Mouse (Mus musculus) inflammation-experienced regulatory T-cells, adult 6 months (primary cell): Measurements from ENCODE around the gene Capn7. TPM values are rescaled to one million over a fixed set of nuclear protein-coding genes. Genes with fewer than 3 reads are reported as not detected.

ENCODE experiments used
- ATAC-seq: one replicate; pipeline ENCODE4 v1.8.0; 2017
- polyA plus RNA-seq, 3 experiments: library from polyadenylated mRNA; unstranded; fragments of 100-300 nt; shearing (Covaris generic); gene quantifications; one replicate each; pipeline ENCODE4 v1.2.1; 2017

Capn7 gene
- 10 to 100 TPM; 18.0 to 20.5 (median 18.9) TPM for polyA plus RNA-seq

DNA sequence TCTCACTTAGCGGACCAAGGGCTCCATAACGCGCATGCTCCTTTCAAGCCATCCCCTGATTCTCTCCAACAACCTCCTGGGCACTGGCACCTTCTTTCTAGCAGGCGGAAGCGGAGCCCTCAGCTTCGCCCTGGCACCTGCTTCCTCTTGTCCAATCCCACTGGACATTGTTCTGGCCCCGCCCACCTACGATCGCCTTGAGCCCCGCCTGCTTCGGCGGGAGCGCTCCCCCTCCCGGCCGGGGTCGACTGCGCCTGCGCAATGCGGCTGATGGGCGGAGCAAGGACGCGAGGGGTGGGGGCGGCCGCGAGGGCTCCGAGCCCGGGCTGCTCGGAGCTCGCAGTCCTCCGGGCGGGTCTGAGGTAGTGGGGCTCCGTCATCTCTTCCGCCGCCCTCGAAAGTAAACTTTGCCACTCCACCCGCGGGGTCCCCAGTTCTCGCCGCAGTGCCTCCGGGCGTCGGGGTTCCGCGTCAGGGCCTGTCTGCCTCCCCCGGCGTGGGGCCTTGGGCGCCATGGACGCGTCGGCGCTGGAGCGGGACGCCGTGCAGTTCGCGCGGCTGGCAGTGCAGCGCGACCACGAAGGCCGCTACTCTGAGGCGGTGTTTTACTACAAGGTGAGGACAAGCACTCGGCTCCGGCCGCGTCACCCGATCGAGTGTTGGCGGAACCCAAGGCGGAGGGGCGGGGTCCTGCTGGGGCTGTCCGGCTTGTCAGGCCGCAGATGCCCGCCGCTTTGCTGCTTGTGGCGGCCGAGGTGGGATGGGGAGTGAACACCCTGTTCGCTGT, at the start of gene Capn7:
TSS of gene Capn7 (plus strand) at position 270 of the 787 bp plus-strand sequence.
- peak; percentile 87 for ATAC-seq

GRCm38 (mm10) chr14:31313192-31313591, 23.2 kb upstream of the Capn7 start:
- ATAC-seq: no peak

- no peak for ATAC-seq
Observed at GRCm38 (mm10) chr14:31316613-31317012, 19.8 kb upstream of the Capn7 start.

GRCm38 (mm10) chr14:31317754-31318153, 18.7 kb upstream of the Capn7 start:
- ATAC-seq: no peak

DNA sequence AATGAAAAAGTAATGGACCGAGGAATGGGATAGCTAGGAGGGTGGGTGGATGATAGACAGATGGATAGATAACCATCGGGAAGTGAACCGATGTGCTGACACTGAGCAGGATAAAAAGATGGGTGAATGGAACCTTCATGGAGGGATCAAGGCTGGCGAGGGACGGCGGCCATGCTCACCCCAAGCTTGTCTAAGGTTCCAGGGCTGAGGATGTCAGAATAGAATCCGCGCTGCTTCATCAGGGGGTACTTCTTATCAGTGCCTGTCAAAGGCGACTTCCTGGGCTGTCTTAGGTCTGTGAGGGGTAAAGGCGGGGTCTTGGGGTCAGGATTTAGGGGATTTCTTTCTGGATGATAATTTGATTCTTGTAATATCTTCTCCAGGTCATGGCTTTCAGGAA, 16.9 kb upstream of the Capn7 start:
- ATAC-seq: no peak

DNA sequence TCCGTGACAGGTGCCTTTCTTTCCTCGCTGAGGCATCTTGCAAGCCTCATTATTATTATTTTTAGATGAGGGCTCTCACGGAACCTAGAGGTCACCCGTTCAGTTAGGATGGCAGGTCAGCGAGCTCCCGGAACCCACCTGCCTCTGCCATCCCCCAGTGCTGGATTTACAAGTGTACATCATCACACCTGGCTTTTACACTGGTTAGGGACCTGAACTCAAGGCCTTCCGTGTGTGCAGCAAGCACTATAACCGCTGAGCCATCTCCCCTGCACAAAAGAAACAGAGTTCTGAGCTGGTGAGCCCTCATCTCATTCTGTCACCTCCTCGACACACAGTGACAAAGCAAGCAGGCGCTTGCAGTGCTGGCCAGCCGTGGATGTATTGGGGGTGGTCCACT, 15.3 kb upstream of the Capn7 start:
- ATAC-seq: no peak

DNA sequence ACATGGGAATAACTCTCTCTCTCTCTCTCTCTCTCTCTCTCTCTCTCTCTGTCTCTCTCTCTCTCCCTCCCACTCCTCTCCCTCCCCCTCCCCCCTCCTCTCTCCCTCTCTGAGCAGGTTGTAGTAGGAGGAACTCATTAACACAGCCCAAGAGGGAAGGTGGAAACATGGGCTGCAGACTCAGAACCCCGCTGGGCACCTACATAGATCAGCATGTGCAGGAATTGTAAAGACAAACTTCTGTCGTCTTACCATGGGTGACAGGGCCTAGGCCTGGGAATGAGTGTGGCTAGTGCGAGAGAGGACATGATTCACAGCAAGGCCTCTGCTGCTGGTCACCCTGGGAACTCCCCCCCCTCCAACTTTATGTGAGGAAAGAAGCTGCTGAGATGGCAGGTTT, 14.2 kb upstream of the Capn7 start:
- no peak for ATAC-seq

GRCm38 (mm10) chr14:31323189-31323588, 13.2 kb upstream of the Capn7 start:
- no peak for ATAC-seq

GRCm38 (mm10) chr14:31323849-31324792, 12.3 kb upstream of the Capn7 start, which contains the start of gene Dnah1:
Gene Dnah1 (minus strand): TSS chr14:31323896.
- peak; percentile 78 for ATAC-seq

DNA sequence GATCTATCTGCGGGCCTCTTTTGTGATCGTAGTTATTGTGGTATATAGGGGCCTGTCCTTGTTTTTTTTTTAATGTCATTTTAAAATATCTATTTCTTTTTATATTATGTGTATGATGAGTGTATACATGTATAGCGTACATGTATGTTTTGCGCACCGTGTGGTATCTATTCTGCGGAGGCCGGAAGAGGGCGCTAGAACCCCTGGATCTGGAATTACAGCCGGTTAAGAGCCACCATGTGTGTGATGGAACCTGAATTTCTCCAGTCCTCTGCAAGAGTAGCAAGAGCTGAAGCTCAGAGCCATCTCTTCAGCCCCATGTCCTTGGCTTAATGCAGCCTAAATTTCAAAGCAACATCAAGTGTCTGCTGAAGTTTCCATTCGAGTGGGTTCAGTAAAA, 11.6 kb upstream of the Capn7 start:
- ATAC-seq: no peak

GRCm38 (mm10) chr14:31325551-31325950, 10.9 kb upstream of the Capn7 start:
- no peak for ATAC-seq

GRCm38 (mm10) chr14:31326770-31327169, 9.7 kb upstream of the Capn7 start:
- no peak for ATAC-seq

- ATAC-seq: no peak
Observed at GRCm38 (mm10) chr14:31327196-31327595, 9.2 kb upstream of the Capn7 start.

- no peak for ATAC-seq
Observed at GRCm38 (mm10) chr14:31327681-31328080, 8.8 kb upstream of the Capn7 start.

DNA sequence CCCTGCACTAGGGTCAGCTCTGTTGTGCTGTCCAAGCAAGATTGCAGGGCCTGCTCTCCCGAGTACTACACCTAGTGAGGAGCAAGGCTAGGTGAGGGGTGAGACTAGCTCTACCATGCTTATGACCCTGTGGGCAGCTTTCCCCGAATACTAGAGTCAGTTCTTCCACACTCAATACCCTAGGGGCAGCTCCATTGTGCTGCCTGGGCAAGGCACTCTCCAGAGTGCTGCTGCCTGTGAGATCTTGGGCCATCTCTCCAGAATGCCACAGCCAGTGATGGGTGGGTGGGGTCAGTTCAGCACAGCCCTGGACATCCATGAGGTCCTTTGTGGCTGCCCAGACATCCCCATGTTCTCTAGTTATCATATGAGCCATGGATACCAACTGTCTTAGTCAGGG, 6.7 kb upstream of the Capn7 start:
- ATAC-seq: no peak

DNA sequence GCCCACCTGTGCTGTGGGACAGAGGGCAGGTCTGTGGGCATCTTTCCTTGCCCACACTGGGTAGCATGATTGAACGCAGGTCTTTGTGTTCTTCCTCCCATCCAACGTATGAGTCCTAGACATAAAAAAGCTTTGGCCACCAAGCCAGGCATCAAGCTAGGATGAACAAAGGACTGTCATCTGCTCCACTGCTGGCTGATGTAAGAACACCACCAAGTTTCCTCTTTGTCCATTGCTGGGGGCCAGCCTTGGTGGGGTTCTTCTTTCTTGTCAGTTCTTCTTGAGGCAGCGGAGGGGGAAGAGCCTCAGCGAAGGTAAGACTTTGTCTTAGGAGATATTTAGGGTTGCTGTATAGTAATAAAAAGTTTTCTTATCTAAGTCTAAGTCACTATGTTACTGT, 5.5 kb upstream of the Capn7 start:
- ATAC-seq: no peak

DNA sequence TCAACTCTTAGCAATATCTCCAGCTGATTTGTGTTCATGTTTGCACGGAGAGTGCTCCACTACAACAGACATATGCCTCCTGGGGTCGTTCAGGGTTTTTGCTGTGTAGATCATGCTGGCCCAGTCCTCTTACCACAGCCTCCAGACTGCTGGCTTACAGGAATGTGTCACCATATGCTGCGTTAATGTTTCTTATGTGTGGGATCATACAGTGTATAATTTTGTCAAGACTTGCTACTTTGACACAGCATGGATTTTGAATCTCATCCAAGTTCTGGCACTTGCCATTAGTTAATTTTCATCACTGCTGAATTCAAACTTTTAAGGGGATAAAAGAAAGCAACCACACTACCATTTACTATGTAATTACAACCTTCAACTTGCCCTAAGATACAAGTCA, 673 bp upstream of the Capn7 start:
- no peak for ATAC-seq

DNA sequence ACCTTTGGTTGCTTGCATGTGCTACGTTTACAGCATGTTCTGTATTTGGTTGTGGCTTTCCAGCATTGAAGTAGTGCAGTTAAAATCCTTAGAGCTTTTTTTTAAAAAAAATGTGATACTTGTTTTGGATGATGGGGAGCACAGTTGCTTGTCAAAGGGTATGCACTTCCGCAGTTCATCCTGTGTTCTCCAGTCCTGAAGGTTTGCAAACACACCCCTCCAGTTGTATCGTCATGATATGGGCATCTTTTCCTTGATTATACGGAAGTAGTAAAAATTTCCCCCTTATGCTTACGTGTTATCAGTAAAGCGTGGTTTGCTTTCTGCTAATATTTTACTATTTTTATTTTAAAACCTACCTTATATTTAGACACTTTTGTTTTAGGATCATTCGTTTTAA, 968 bp downstream of the Capn7 start:
- peak; percentile 26 for ATAC-seq

DNA sequence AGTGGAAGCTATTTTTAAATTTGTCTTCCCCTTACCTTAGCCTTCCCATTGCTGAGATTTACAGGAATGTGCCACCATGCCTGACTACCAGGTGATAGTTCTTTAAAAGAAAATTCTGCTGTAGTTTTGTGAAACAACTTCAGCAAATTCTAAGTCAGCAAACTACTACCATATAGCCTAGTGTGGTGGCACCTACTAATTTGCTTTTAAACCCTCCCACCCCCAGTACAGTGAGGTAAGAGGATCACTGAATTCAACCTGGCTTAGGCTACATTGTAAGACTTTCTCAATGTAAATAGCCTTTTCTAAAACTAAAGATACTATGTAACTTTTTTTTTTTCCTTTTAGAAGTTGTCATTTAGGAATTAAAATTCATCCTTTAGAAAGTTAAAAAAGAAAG, 1.5 kb downstream of the Capn7 start:
- no peak for ATAC-seq

DNA sequence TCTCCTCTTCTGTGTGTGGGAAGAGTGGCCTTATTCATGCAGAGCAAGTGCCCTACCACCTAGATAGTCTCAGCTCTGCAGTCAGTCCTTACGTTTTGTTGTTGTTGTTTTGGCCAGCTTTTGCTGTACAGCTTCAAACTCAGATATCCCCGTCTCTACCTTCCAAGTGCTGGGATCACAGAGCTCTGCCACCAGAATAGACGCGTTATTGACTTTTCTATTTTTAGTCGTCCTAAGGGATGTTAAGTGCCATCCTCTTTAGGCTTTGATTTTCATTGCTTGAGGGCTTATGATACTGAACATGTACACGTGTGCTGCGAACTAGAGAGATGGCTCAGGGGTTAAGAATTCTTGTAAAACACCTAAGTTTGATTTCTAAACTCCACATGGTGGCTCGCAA, 6.8 kb downstream of the Capn7 start:
- no peak for ATAC-seq

DNA sequence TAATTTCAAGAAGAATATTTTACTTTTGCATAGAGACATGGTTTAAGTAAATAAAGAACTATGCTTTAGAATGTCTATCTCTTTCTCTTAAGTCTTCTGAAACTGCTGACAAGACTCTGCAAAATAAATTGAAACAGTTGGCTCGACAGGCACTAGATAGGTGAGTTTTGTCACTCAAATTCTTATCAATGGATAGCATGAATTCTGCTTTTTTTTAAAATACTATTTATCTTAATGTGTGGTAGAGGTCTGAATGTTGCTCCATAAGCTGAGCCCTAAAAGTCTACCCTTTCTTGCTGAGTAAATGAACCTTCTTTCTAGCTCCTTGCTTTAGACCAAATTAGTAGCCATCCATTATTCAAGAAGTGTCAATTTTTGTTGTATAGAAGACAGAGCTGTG, 8.9 kb downstream of the Capn7 start:
- ATAC-seq: no peak

GRCm38 (mm10) chr14:31362236-31362635, 25.8 kb downstream of the Capn7 start:
- no peak for ATAC-seq

DNA sequence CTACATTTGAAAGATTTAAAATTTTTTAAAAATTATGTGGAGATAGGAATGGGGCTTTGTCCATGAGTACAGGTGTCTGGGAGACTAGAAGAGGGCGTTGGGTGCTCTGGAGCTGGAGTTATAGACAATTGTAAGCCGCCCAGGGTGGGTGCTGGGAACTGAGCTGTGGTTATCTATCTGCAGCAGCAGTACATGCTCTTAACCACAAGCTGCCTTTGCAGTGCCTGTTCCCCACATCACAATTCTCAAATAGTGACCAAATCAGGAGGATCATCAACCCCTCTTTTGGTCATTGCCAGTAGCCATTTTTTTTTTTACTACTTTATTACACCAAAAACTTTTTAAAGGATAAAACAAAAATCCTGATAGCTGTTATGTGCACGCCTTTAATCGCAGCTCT, 28.2 kb downstream of the Capn7 start:
- no peak for ATAC-seq

GRCm38 (mm10) chr14:31365350-31365749, 28.9 kb downstream of the Capn7 start:
- peak; percentile 84 for ATAC-seq
